Mouse (Mus musculus) kidney, adult 8-10 months (tissue): ENCODE measurements at regions not wholly inside any gene's neighbourhood (a gene's known extent, or its start where the extent isn't known, plus 50 kb on each side); places are given as distances from the start of the nearest gene placed in this dataset.

Experiments used
- DNase-seq, 2 experiments: peaks; one replicate each; pipeline ENCODE4 v3.0.0; 2022

DNA sequence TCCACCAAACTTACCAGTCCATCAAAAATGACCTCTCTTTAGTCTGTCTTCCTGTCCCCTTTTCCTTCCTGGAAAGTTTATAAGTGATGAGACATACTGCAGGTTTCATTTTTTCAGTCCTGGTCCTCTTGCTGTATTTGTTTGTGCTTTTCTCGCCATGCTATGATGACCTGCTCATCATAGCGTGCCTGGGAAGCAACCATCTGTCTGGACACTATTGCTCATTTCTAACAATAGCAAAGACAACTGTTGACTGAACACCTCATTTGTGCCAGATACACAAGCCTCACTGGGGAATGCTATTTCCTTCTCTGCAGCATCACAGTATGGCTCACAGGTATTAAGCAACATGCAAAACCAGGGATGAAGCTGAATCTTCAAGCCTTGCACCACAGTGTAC lies 85.2 kb upstream of the Cdkn2b start:
- no peak for DNase-seq

DNA sequence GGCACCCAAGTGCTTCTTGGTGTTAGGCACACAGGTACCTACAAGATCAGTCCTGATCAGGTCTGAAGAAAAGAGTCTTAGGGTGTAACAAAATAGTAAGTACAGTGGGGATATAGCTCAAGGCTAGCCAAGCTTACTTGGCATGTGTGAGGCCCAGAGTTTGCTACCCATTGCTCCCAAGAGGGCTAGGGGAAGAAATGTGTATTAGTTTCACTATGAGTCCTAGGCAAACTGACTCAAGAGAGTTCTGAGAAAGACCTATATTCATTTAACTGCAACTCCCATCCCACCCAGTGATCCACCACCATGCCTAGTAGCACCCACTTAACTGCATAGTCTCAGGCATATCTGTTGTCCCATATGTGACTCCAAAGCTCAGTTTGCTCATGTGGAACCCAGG lies 84.5 kb upstream of the Cdkn2b start:
- DNase-seq = no peak

DNA sequence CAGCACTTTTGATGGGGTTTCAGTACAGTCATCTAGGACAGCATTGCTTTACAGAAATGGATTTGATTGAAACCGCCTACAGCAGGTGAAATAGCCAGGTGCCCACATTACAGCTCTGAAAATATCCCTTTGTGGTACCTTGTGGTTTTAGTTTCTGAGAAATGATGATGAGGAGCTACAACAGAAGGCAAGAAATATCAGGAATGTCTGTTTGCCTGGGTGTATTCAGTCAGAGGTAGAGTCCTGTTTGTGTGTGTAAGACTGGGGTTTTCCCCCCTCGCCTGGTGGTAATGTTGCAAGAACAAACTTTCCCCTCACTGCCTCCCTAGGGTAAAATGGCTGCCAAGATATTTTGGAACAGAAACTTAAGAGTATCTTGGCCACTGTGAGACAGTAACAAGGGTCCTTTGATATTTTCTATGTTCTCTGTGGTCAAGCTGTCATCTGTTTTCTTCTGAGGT lies 82.4 kb upstream of the Cdkn2b start:
- no peak for DNase-seq

DNA sequence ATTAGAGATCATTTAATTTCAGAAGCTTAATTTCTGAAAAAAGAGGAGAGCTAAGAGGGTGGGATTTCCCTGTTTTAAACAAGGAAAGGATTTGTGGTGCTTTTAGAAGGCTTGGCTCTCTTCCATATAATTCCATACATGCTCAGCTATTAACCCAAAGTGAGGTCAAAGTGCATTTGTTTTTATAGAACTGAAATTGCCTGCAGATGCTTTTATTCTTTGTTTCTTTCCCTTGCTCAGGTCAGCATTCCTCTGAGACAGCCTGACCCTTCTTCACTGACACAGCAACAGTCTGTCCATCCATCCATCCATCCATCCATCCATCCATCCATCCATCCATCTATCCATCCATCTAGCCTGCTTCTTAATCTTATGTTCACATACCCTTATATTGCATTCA lies 82.0 kb upstream of the Cdkn2b start:
- no peak for DNase-seq

DNA sequence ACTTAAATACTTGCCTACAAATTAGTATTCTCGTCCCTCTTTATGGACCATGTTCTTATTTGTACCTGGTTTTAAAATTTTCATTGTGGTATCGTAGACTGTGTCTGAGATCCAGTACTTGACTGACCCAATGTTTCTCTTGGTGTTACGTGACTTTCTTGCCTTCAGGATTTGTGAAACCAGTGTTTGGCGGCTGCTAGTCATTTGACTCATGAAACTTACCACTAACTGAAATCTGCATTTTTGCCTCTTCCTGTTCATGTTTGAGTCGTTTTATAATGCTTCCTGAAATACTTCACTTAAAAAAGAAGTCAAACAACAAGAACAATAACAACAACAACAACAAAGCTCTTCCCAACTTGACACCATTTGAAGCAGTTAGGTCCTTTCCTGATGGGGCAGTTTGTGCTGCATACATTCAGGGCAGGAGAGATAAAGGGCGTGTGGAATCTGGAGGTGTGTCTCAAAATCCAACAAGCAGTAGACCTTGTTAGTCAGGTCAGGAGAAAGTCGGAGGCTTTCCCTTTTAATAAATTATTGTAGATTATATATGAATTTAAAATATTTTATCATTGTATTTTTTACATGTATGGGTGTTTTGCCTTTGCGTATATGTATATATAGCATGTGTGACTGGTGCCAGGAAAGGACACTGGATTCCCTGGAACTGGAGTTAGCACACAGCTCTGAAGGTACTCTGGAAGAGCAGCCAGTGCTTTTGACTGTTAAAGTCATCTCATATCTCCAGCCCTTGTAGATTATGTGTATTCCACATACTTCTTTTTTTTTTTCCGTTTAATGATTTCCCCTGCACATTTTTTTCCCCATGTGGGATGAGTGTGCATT lies 80.8 kb upstream of the Cdkn2b start:
- no peak for DNase-seq

DNA sequence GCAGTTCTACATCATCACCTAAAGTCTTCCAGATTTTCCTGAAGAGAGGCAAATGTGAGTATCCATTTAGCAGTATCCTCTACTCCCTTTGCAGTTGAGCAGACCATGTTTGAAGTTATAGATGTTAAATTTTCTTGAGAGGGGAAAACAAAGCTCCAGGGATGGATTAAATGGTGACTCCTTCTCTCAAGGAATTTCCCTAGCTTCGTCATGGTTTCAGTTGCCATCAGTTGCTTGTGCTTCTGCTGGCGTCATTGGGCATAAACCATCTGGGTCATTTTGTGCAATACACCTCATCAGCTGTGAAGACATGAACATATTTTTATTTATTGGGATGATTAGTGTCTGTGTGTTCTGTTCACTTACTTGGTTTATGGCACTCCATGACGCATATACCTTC lies 72.7 kb upstream of the Cdkn2b start:
- no peak for DNase-seq

DNA sequence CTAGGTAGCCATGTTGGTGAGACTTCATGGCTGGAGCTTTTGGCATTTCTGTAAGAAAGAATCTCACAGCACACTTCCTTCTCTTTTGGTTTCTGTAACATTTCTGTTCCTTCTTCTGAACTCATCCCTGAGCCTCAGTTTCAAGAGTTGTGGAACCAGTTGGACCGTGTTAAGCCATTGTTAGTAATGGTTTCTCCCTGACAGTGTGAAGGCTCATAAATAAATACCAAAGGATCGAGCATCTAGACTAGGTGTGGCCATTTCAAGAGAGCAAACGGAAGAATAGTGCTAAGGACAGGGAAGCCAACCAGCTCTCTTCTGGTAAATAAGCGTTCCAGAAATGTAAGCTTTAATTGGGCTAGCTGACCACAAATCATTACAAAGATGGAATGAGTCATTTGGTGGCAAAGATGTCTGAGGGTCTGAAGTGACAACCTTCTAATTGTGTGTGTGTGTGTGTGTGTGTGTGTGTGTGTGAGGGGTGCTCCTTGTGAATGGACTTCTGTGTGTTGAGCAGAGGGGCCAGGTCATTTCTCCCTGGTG lies 71.7 kb upstream of the Cdkn2b start:
- DNase-seq = no peak

DNA sequence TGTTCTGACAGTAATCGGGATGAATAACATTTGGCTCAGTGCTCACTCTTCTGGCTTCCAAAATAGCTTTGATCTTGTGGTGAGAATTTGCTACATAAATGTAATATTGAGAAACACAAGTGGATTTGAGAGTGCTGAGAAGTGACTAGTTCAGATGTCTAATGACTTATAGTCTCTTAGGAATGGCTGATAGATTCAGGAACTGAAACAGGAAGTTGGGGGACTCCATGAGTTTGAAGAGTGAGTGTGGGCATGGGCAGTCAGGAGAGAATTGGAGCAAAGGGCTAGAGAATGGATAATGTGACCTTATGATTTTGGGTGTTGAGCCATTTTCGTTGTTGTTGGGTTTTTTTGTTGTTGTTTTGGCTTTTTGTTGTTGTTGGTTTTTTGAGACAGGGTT lies 70.9 kb upstream of the Cdkn2b start:
- DNase-seq = no peak

DNA sequence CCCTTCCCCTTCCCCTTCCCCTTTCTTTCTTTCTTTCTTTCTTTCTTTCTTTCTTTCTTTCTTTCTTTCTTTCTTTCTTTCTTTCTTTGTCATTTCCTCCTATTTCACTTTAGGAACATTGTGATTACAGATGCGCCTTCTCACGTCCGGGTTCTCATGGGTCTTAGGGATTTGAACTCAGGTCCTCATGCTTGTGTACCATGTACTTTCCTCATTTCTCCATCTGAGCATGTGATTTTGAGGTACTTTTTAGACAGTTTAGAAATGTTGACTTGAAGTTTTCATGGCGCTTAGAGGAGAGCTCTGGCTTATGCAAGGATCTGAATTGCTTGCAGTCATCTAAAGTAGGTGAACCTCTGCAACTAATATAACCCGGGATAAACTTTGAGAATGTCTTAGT lies 70.2 kb upstream of the Cdkn2b start:
- DNase-seq = no peak

DNA sequence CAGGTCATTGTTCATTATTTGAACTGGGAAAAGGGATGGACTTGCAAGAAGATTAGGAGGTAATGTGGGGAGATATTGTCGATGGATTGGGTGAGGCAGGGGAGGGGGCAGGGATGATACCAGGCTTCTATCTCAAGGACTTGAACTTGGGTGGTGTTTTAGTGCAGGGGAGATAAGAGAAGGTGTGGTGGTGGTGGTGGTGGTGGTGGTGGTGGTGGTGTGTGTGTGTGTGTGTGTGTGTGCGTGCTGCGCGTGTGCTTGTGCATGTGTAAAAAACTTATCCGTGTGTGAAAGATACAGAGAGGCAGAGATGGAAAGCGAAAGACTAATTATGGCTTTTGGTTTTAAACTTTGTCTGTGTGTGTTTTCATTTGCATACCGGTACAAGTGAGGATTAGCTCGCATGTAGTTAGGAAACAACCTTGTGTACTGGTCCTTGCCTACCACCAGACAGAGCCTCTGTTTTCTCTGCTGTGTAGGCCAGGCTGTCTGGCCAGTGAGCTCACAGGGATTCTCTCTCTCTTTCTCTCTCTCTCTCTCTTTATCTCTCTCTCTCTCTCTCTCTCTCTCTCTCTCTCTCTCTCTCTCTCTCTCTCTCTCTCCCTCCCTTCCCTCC lies 69.6 kb upstream of the Cdkn2b start:
- DNase-seq = no peak

DNA sequence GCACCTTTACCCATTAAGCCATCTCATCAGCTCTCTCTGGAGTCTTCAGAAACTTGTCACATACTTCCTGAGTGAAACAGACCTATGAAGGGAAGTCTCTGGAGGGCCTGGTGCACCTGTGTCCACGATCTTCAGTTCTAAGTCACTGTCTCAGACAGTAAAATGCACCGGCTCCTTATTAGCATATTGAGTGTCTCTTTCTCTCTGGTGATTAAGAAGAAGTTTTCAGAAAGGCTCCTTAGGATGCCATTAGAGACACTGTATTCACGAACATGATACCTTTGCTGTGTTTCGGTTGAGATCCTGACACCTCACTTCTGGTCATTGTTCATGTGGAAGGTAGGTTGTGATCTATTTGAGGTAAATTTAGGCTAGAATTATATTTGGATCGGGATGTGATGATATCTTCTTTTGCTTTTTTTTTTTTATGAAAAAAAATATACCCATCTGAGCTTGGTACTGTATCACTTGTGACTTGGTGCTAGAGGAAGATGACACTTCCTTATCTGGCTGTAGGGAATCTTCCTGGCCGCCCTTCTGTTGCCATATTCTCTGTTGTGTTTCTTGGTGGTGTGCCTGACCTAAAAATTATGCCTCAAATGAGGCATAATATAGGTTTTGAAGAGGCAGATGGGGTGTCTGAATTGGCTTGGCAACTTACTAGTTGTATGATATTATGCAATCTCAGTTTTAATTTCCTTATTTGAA lies 68.9 kb upstream of the Cdkn2b start:
- DNase-seq = no peak

DNA sequence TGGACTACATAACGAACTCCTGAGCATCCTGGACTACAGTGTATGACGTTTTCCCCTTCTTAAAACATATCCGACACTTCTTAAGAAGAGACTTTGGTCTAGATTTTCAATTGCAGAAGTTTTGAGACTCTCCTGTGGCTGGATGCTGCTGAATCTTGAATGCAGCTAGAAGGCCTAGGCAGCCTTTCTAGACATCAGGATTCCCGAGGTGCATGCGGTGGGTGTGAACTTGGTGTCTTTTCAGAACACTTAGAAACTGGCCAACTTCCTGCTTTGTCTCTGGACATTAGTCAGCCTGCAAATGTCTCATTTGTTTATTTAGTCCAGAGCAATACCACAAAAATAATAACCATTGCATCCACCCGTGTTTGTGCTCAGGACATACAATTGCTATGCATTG lies 61.8 kb upstream of the Cdkn2b start:
- DNase-seq = no peak

DNA sequence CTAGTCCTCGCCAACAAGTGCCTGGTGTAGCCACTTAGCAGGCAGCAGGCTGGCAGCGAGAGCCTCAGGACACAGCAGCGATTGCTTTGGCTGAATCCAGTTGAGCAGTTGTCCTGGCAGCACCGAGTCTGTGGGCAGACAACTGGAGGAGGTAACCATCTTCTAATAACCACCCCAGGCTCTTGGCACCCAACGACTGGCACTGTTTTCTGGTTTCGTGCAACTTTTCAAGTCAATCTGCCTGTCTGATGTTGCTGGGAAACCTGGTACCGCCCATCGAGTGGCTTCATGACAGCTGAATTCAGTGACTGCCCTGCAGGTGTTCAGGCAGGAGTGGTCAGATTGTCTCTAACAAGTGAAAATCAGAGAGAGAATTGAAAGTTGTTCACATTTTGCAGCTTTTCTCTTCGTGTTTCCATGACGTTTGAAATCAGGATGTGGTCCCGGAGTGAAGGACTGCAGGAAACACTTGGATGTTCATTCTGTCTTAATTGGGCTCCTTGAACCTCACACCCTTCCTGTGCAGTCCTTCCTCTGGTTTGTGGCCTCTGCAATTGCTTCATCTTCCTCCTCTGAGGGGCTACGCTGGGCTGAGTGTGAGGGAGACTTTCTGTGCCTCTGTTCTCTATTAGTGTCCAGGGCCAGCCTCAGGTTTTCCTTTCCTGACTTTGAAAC lies 58.1 kb upstream of the Cdkn2b start:
- no peak for DNase-seq

DNA sequence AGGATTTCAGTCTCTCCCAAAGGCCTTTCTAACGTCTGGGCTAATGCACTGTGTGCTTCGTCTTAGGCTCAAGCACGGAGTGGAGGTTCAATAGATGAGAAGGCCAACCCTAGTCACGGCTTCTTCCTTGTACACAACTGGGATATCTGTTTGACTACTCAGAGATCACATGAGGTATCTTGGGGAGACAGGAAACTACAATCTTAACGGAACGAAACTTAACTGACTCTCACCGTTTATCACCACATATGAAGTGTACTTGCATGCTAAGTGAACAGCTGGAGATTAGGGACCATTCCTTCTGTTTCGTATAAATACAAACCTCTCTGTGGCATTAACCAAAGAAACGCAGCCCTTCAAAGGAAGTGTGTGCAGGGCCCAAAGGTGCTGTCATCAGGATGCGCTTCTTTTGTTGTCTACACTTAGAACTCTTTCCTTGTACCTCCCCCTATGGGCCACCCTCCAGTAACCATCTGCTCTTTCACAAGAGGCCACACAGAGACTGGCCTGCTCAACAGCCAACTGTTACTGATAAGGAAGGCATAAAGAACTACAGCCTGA lies 55.8 kb upstream of the Cdkn2b start:
- DNase-seq = no peak

DNA sequence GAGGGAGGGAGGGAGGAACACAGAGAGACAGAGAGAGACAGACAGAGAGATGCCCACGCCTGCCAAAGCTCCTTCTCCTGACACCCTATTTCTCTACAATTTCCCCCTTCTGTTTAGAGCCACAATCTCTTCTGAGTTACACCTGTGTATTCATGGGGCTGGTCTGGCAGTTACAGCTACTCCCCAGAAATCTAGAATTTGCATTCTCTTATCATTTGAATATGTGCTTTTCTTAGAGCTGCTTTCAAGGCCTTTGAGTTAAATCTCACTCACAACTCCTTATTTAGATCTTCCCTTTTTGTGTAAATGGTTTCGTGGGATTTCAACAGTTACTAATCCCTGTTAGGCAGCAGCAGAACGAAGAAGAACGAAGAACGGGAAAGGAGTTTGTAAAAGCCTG lies 55.0 kb upstream of the Cdkn2b start:
- DNase-seq = no peak

DNA sequence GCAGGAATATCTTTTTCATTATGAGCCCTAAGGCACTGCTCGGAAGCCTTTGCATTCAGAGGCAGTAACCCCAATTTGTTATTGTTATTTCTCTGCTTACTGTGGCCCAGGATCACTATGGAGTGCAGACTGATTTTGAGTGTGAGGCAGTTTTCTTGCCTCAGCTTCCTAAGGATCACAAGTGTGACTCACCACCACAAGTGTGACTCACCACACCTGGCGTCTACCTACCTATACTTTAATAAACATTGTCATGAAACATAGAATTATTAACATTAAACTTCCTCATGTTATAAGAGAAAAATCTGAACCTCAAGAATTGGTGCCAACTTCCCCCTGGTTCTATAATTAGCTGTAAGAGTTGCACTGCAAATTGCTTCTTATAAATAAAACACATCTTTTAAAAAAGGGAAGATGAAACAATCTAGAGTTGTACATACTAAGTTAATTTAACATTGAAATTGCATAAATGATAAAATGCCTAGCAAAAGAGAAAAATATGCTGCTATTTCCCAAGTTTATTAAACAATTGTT lies 52.4 kb upstream of the Cdkn2b start:
- DNase-seq = no peak

DNA sequence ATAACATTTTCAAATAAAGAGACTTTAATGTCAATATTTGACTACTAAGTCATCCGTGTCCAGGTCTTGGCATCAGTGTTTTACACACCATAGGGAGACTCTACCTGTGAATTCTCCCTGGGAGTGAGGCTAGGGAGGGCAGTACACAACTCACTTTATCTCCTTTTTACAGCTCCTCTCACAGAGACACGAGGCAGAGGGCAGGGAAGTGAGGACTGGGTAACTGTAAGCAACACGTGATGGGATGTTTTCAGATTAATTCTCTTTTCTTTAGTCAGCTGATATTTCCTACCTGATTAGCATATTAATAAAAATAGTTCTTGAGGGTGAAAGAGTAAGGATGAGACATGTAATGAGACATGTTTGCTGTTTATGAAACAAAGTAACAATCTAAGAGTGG lies 51.8 kb upstream of the Cdkn2b start:
- peak in 1 of 2 experiments; percentile 21 for DNase-seq

DNA sequence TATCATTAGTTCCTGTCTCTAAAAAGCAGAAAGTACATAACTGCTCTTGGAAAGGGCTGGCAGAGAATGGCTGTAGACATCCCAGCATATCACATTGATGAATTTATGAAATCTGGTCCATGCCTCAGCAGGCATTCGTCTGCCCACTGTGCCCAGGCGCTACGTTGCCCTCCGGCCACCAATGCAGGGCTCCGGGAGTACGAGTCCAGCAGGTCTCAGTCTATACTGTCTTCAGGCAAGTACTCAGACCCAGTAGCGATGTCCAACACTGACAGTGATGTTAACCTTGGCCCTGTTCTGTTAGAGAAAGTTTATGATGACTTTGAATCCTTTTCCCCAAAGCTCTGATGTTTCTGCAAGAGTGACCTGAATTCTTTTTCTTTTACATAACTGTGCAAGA lies 50.5 kb upstream of the Cdkn2b start:
- DNase-seq = no peak
